Mouse (Mus musculus) cerebellum, adult 2 months (tissue): ENCODE data around the gene Dcun1d3. TPM values are rescaled to one million over a fixed set of nuclear protein-coding genes. Genes with fewer than 3 reads are reported as not detected.

Experiments
- DNase-seq, 2 experiments: peaks; one replicate each; pipeline ENCODE4 v3.0.0; 2021
- H3K27ac ChIP-seq: fragments of 200-500 bp; 2 replicates; pipeline ENCODE4 v1.5.1; 2012; ENCODE audit warnings: low read length, control low read depth, inconsistent platforms; ENCODE audit not compliant: insufficient read depth
- H3K27me3 ChIP-seq: fragments of 200-500 bp; 2 replicates; pipeline ENCODE4 v1.6.1; 2012; ENCODE audit warnings: inconsistent platforms, mild to moderate bottlenecking, low read length, moderate library complexity; ENCODE audit not compliant: control insufficient read depth, insufficient read depth
- H3K4me1 ChIP-seq: fragments of 200-500 bp; 2 replicates; pipeline ENCODE4 v1.6.1; 2011; ENCODE audit warnings: low read length; ENCODE audit not compliant: control insufficient read depth, insufficient read depth
- H3K4me3 ChIP-seq: fragments of 200-500 bp; replicated peaks from 2 replicates; pipeline ENCODE3; 2011; ENCODE audit warnings: mild to moderate bottlenecking, low read depth, low read length, control low read depth; ENCODE audit not compliant: insufficient read depth
- CTCF ChIP-seq: fragments of 200-500 bp; IDR thresholded peaks from 2 replicates; pipeline ENCODE4 v1.5.1; 2011; ENCODE audit warnings: low read depth, mild to moderate bottlenecking, control low read depth, low read length, moderate library complexity, borderline replicate concordance; ENCODE audit not compliant: insufficient read depth
- POLR2A ChIP-seq: fragments of 200-500 bp; IDR thresholded peaks from 2 replicates; pipeline ENCODE4 v1.6.1; 2011; ENCODE audit warnings: low read length, control low read depth, borderline replicate concordance; ENCODE audit not compliant: insufficient read depth
- WGBS: fragments of 180-500 bp; shearing (Covaris S2); methylation state at CpG from one replicate; pipeline ENCODE4 v1.1.7; 2018; 5-methylcytosine and 5-hydroxymethylcytosine counted together
- polyA plus RNA-seq: library from polyadenylated mRNA; depleted of rRNA; stranded (reverse); fragments of >200 nt; gene quantifications from 2 replicates; pipeline ENCODE4 v1.2.3, GENCODE M21; 2012

Gene Dcun1d3
- polyA plus RNA-seq, 1 experiment: 10.8 TPM

DNA sequence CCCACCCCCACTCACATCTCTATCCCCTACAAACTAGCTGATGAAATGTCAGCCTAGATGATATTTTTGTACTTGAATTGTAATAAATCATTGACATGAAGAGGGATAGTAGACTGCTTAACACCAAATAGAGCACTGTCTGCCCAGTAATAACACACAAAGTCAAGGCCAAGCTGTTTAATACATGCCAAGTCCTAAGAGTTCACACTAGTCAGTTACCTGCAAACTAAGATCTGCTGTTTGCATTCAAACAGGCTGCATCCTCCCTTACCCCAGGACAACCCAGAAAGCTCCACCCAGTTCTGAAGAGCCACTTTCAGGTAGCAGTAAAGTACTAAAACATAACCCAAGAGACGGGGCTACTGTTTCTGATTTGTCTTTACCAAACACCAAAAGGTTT, 3.9 kb downstream of the Dcun1d3 start:
- Histone ChIP-seq H3K27ac (no peak overlapping the region), H3K4me1 (no peaks in the 10 kb centered on the region), H3K4me3 (no peak overlapping the region), H3K27me3 (no peaks in the 10 kb centered on the region)
- WGBS: 100% methylated on average over 1 of the region's 1 CpGs
- no peak for TF ChIP-seq POLR2A
- no peak for TF ChIP-seq CTCF
- no peak for DNase-seq

DNA sequence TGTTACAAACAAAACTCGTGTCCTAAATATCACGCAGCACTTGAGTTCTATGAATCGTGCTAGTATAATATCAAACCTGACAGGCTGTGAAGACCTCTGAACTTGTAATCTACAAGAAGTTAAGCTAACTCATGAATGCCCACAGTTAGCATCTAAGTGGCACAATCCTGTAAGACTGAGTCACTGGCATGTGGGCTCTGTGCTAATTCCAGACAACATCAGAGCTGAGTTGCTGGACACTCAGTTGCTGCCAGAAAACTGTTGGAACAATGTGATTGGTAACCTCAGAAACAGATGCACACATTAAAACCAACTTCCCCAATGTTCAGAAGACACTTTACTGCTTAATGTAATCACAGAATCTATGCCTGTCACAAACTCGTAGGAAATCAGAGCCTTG, 8.2 kb downstream of the Dcun1d3 start:
- DNase-seq: no peak
- Histone ChIP-seq H3K27me3 (no peaks in the 10 kb centered on the region), H3K4me3 (no peak overlapping the region), H3K27ac (no peak overlapping the region), H3K4me1 (no peaks in the 10 kb centered on the region)
- TF ChIP-seq CTCF (no peak), POLR2A (no peak)
- WGBS: 73% methylated on average over 4 of the region's 4 CpGs

DNA sequence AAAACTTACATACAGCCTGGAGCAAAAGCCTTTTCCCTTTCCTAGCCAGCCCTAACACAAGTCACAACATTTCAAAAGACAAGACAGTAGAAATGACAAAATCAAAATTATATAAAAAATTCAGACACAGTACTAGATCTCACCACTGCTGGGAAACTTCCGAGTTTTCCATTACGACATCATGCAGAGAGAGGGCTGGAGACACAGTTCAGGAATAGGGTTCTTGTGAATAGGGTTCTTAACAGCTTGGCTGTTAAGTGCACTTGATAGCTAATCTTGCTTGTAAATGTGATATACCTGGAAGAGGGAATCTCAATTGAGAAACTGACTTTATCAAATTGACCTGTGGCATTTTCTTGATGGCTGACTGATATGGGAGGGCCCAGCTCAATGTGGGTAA, 14.9 kb downstream of the Dcun1d3 start:
- WGBS: 88% methylated on average over 2 of the region's 2 CpGs
- no peaks in the 10 kb centered on the region for H3K4me1 ChIP-seq
- no peak for DNase-seq
- no peak for TF ChIP-seq POLR2A
- TF ChIP-seq CTCF: no peak
- no peak overlapping the region for H3K4me3 ChIP-seq
- no peak overlapping the region for H3K27ac ChIP-seq
- H3K27me3 ChIP-seq: no peaks in the 10 kb centered on the region

DNA sequence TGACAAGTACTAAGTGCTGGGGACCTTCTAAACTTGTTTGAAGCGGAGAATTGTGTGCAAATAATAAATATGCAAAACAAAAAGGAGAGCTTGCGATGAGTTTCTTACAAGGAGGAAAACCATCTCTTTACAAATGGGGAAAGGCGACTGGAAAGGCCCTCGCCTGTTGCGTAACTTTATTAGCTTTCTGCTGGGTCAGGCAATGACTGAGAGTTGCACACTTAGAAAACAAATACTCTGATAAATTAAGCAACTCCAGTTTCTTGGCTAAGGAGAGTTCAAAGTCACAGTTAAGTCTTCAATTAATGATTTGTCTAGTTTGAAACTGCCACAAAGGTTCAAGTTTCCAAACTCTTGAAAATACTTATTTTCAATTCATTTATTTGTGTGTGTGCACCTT, 15.8 kb downstream of the Dcun1d3 start:
- no peak overlapping the region for H3K27ac ChIP-seq
- WGBS: 94% methylated on average over 5 of the region's 5 CpGs
- no peak for TF ChIP-seq POLR2A
- TF ChIP-seq CTCF: no peak
- no peaks in the 10 kb centered on the region for H3K27me3 ChIP-seq
- peaks cover 3% of the 10 kb centered on the region; the same call in 1 of the 2 replicates for H3K4me1 ChIP-seq
- no peak for DNase-seq
- no peak overlapping the region for H3K4me3 ChIP-seq

DNA sequence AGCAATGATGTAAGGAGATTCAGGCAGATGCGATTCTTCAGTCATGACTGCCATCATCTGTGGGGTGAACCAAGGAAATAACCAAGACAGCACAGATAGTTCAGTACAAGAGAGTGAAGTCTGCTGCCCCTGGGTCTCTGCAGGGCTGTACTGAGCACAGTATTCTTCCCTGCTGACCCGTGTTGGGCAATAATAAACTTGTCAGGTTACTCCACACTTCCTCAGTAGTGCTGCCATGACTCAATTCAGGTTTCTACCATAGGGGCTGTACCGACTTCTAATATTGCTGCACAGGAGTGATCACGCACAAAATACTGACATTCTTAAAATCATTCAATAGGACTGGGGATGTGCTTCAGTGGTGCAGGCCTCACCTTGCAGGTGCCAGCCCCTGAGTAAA, 16.9 kb downstream of the Dcun1d3 start:
- 95% methylated on average over 4 of the region's 4 CpGs for WGBS

DNA sequence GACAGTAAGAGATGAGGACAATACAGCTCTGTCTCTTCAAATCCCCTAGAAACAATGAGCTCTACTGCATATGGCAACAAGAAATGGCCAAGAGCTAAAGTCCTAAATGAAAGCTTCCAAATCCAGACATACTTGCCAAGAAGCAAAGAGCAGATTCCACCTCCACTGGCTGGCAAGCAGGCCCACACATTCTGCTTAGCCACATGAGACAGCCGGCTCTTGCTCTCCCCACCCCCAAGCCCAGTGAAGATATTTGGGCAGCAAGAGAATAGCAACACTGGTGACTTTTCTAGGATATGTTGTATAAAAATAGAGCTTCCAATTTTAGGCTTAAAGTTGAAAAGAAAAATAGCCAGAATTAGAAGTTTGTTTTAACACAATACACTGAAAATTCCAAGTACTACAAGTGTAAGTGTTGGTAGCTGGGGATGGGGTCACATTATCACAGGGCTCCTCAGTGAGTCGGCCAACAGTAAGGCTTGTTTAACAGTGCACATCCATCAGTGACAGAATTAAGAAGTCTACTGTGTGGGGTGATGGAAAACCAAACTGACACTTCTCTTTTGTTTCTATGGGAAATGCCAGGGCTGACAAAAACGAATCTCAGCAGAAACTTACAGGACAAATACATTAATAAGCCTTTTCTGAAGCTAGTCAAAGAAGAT, 20.2 kb downstream of the Dcun1d3 start:
- peak; percentile 30 to 67 for DNase-seq
- Histone ChIP-seq H3K4me3 (no peak overlapping the region), H3K27ac (no peak overlapping the region), H3K4me1 (peaks cover 3% of the 10 kb centered on the region; the same call in 1 of the 2 replicates), H3K27me3 (no peaks in the 10 kb centered on the region)
- 23% methylated on average over 3 of the region's 3 CpGs for WGBS
- no peak for TF ChIP-seq CTCF
- TF ChIP-seq POLR2A: no peak

More for the DNA sequence above, 16.9 kb downstream of the Dcun1d3 start:
- no peak overlapping the region for H3K4me3 ChIP-seq
- no peak overlapping the region for H3K27ac ChIP-seq
- TF ChIP-seq POLR2A (no peak), CTCF (no peak)
- DNase-seq: no peak
- H3K27me3 ChIP-seq: no peaks in the 10 kb centered on the region
- peaks cover 3% of the 10 kb centered on the region; the same call in 1 of the 2 replicates for H3K4me1 ChIP-seq

DNA sequence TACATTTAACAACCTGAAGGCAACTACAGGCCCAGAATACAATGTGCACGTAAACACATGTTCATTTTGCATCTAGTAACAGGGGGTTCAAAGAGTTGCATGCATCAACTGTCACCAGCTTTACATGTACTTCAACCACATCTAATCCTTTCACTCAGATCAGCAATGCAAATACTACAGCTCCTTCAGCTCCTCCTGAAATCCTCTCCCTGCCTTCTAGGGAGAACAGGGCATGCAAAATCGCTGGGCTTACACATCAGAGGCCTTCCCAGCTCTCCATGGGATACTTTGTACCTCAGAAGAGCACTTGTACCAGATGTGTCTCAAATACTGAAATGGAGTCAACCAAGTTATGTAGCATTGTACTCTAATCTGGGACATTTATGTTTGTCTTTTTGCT, 23.0 kb downstream of the Dcun1d3 start:
- Histone ChIP-seq H3K27me3 (no peaks in the 10 kb centered on the region), H3K4me3 (no peak overlapping the region), H3K4me1 (peaks cover 3% of the 10 kb centered on the region; the same call in 1 of the 2 replicates), H3K27ac (no peak overlapping the region)
- no peak for DNase-seq
- TF ChIP-seq POLR2A (no peak), CTCF (no peak)
- 56% methylated on average over 2 of the region's 2 CpGs for WGBS

DNA sequence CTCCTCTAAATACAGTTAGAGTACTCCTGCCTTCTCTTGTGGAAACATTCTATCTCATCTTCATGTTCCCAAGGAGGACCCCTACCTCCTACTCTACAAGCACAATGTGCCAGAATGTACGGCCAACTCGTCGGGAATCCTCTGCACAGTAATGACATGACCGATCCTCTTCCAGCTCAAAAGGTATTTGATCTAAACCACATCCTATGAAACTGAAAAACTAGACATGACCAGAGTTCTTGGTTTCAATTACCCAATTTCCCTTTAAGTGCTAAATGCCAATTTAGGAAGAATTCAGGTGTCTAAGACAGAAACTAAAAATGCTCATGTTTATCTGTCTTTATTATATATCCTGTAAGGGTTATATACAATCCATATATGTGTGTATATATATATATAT, 23.9 kb downstream of the Dcun1d3 start:
- DNase-seq: no peak
- TF ChIP-seq CTCF (no peak), POLR2A (no peak)
- H3K27ac ChIP-seq: no peak overlapping the region
- WGBS: 83% methylated on average over 4 of the region's 4 CpGs
- H3K4me3 ChIP-seq: no peak overlapping the region
- no peaks in the 10 kb centered on the region for H3K27me3 ChIP-seq
- H3K4me1 ChIP-seq: peaks cover 3% of the 10 kb centered on the region; the same call in 1 of the 2 replicates
